Mouse (Mus musculus) layer of hippocampus, postnatal 25 days (tissue): Measurements from ENCODE around the gene Rad23a. TPM values are rescaled to one million over a fixed set of nuclear protein-coding genes. Genes with fewer than 3 reads are reported as not detected.

Experiments used
- DNase-seq, 2 experiments: peaks; one replicate each; pipeline ENCODE4 v3.0.0; 2022; ENCODE audit warnings: mixed read lengths in 2 of 2, low spot score in 1 of 2; ENCODE audit errors: extremely low spot score in 1 of 2
- microRNA-seq, 2 experiments: library from miRNA; unstranded; fragments of <30 nt; microRNA quantifications; one replicate each; pipeline ENCODE4 v1.2.0; 2021
- total RNA-seq, 2 experiments: library from RNA; stranded (reverse); gene quantifications; 2 replicates each; pipeline ENCODE4 v1.2.3; 2021

Gene Rad23a
- total RNA-seq, 2 experiments from 2014 or later: 67.0 to 69.7 TPM

DNA sequence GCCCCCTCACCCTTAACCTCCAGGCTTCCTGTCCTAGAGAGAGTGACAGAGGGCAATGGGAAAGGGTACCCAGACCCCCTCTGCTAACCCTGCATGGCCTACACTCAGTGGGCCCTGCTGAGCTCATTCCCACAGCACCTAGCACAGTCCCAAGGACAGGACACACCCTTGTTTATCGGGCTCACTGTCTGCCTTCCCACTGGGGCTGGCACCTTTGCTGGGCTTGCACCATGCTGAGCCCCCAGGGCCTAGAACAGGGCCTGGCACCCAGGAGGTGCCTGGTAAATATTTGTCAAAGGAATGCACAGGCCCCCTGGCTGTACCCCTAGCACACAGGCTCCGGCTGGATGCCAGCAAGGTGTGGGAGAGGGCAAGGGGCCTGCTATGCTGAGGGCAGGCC, 49.9 kb downstream of the Rad23a start:
- no peak for DNase-seq

DNA sequence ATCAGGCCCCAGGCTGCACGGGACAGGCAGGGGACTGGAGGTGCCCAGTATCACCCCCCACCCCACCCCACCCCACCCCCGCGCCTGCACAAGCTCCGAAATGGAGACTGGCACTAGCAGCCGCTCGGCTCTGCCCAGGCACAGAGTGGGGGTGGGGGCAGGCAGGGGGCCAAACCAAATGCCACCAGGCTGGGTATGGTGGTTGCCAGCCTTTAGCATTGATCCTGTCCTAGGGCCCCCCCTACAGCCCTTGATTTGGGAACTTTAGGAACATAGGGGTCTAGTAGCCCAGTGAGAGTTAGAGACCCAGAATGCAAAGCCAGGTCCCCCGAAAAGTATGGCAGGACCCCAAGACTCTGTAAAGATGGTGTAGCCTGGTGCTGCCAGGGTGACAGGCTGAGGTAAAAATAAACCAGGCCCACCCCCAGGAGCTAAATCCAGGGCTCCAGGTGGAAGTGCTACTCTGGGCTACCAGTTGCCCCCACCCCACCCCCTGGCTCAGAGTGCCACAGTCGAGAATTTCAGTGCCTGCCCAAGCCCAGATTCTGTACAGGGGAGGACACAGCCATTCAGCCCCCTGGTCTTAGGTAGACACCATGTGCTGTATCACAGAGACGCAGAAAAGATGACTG, 50.5 kb downstream of the Rad23a start:
- DNase-seq: peak in 1 of 2 experiments; percentile 60

DNA sequence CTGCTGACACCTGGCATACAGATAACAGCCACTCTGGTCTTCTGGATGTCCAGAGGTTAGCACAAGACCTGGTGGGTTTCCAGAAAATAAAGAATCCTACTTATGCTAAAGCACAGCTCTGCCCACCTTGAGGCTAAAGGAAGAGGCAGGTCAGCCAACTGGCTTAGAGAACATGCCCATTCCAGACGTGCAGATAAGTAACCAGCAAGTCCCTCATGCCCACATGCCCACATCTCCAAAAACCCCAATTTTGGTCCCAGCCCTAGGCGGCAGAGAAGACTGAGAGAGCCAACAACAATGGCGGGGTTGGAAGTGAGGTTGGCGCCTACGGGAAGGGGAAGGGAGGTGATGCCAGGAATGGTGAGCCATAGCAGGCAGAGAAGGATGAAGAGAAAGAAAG, 51.1 kb downstream of the Rad23a start:
- no peak for DNase-seq

DNA sequence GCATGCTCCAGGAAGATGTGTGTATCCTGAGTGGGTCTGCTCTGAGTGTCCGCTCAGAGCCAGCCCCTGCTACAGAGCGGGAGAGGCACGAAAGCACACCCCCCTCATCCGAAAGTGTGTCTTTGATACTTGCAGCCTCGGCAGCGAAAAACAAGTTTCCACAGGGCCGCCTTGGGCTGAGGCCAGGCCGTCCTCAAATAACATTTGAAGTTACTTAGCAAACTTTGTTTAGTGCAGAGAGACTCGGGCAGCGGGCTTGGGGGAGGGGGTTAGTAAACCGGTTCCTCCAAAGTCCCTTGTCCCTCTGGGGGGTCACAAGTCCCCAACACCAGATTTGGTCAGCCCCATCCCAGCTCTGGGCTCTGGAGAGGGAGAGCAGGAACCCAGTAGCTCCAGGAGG, 51.6 kb downstream of the Rad23a start:
- DNase-seq: peak in 1 of 2 experiments; percentile 49

DNA sequence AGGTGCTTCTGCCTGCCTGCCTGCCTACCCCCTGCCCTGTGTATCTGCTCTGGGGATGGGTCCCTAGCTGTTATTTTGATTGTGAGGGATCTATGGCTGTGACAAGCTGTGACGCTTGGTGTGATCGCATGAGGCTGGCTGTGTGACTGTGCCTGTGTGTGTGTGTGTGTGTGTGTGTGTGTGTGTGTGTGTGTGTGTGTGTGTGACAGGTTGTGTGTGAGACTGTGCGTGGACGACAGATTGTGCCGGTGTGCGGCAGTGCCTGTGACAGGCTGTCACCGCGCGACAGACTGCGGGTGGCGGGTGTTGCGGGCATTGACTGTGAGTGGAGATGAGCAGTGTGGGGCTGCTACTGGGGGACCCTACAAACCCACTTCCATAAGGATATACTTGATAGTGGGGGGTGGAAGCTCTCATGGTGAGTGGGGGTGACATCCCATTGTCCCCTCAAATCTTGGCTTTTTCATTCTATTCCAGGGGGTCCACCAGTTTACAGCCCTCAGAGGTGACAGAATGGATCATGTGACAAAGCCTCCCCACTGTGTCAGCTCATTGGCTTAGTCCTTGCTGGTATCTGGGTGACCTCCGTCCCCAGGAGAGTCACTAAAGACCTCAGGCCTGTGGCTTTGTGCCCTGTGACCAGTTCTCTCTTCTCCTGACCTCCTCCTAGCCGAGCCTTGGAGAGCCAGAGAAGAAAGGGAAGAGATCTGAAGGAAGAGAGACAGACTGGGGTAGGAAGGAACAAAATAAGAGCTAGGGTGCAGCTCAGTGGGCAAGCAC, 52.8 kb downstream of the Rad23a start:
- DNase-seq: peak in 1 of 2 experiments; percentile 42

DNA sequence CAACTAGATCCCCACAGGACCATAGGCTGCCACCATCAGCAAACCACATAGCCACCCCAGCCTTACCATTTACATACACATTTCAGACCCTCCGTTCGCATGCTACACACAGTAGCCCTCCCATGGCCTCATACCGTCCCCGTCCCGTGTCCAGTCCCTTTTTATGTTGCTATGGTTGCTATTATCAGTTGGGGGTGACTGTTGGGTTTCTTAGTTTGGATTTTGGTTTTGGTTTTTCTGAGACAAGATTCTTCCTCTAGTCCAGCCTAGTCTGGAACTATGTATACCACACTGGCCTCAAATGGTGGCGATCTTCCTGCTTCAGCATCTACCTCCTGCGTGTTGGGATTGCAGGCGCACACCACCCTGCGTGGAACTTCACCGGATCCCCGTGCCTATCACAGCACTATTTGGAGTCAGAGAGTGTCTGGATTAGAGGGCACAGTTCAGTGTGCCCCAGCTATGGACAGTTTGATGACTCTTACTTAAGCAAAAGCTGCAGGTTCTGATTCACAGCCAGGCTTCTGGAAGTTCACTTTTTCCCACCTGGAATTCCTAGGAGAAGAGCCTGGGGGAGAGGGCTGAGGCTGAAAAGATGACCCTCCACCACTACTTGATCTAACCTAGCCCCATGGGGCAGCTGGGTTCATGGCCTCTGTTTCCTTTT, 53.5 kb downstream of the Rad23a start:
- DNase-seq: no peak

DNA sequence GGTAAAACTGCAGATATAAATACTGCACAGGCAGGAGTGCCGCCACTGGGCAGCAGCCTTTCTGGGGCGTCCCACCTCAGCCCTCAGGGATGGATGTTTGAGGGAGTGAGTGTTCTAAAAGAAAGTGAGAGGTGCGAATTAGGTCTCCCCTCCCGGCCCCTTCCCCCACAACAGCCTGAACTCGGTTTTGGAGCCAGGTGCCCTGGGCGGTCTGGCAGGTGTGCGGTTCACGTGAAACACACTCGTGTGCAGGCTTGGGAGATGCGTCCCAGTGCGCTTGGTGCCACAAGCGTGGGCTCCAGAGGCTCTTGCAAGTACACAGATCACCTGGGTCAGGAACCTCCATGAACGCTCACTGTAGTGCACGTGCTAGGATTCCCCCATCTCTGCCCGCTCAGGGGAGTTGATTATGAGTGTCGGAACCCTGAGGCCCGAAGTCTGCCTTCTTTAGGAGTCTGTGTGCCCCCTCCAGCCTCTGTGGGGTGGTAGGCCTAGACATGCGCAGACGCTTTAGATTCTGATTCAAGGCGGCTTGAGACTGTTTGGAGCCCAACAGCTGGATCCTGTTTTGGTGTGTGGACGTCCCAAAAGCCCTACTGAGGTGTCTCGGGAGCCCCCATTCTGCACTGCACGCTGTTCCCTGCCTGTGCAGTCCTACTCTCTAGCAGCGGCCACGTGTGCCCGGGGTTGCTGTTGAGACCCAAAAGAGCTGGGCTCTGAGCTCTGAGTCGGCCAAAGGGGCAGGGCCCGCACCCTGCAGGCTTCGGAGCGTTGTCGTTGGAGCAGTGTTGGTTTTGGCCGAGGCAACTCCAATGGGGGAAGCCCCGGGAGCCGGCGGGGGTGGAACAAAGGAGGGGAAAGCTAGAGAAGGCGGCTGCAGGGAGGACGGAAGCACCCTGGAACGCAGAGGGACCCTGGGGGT, 54.4 kb downstream of the Rad23a start:
- peak in 1 of 2 experiments; percentile 41 for DNase-seq

DNA sequence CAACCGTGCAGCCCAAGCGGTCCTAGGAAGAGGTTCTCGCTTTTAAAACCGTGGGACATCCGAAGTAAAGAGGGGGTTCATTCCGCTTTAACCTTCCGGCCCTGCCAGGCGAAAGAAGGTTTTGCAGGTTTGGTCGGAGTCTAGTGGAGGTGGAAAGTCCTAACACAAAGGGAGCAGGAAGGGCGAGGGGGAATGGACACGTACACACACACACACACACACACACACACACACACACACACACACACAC, 55.0 kb downstream of the Rad23a start:
- no peak for DNase-seq

DNA sequence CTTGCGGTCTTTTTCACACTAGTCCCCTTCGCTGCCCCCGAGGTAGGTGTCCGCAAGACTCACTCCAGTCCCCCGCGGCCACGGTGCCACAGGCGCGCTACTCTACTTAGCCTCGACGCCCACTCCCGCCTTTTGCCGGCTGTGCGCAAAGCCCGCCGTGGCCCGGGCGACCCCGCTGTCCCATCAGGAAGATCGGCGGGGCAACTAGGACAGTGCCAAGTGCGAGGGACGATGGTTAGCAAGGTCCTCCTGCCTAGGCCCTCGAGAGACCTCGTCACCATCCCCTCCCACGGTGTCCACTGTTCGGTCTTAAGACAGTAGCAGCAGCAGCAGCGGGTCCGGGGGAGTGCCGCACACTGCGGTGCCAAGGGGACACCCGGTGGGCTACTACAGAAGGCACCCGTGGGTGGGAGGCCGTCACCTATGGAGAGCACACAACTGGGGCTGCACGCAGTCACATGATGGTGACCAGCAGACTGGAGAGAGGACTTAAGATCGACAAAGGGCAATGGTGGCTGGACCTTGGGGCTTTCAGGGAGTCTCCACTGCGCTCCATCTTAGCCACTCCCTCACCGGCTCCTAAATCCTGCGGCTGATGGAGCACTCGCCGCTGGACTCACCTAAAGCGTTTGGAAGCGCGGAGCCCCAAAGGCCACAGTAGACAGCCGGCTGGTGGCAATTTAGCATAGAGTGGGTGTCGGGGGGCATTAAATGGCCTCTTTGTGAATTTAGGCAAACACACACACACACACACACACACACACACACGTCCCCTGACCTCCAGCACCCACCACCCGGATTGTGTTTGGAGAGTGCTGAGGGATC, 55.6 kb downstream of the Rad23a start:
- no peak for DNase-seq

Small RNA genes within 50 kb of the gene (microRNA-seq; reads per million reads assigned to microRNA genes)
- 10.0 to 13.2 reads per million in 2 experiments for gene Mir7069

Other genes starting within 250 kb of the Rad23a start
- gene Ier2, start 177.8 kb downstream of the Rad23a start, total RNA-seq: 1 to 10 TPM; 8.8 to 9.6 TPM
- gene Trmt1, start 154.4 kb downstream of the Rad23a start, total RNA-seq: 100 to 1,000 TPM in 1 of 2 experiments, 10 to 100 TPM in 1; 83.4 to 101 TPM
- gene Nacc1, start 152.8 kb downstream of the Rad23a start, total RNA-seq: 10 to 100 TPM; 88.9 to 91.0 TPM
- gene Lyl1, start 139.2 kb downstream of the Rad23a start, total RNA-seq: 1 to 10 TPM; 2.1 to 2.8 TPM
- not detected for gene G430095P16Rik, start 117.7 kb downstream of the Rad23a start, total RNA-seq
- 100 to 1,000 TPM; 406 to 477 TPM for gene Nfix, start 40.3 kb downstream of the Rad23a start, total RNA-seq
- 10 to 100 TPM in 1 of 2 experiments, 1 to 10 TPM in 1; 9.3 to 10.6 TPM for gene Dand5, start 17.8 kb downstream of the Rad23a start, total RNA-seq
- 10 to 100 TPM; 23.7 to 27.3 TPM for gene Gadd45gip1, start 9.1 kb downstream of the Rad23a start, total RNA-seq
- 100 to 1,000 TPM; 473 to 552 TPM for gene Calr, start 6.3 kb upstream of the Rad23a start, total RNA-seq
- 10 to 100 TPM; 52.4 to 53.3 TPM for gene Farsa, start 16.3 kb upstream of the Rad23a start, total RNA-seq
- gene Syce2, start 31.4 kb upstream of the Rad23a start, total RNA-seq: 10 to 100 TPM; 16.5 to 18.0 TPM
- 10 to 100 TPM; 32.4 to 39.7 TPM for gene Gcdh, start 53.3 kb upstream of the Rad23a start, total RNA-seq
- gene Klf1, start 61.3 kb upstream of the Rad23a start, total RNA-seq: under 1 TPM in 1 of 2 experiments, not detected in 1; 0.17 TPM
- 1 to 10 TPM; 3.7 to 4.3 TPM for gene Dnase2a, start 67.9 kb upstream of the Rad23a start, total RNA-seq
- 100 to 1,000 TPM in 1 of 2 experiments, 10 to 100 TPM in 1; 75.7 to 100 TPM for gene Mast1, start 96.7 kb upstream of the Rad23a start, total RNA-seq
- 1 to 10 TPM in 1 of 2 experiments, under 1 TPM in 1; 0.47 to 1.3 TPM for gene Rtbdn, start 106.3 kb upstream of the Rad23a start, total RNA-seq
- gene Gm49661, start 128.8 kb upstream of the Rad23a start, total RNA-seq: not detected
- 100 to 1,000 TPM; 335 to 353 TPM for gene Prdx2, start 128.9 kb upstream of the Rad23a start, total RNA-seq
- 10 to 100 TPM; 37.1 to 41.5 TPM for gene Rnaseh2a, start 129.1 kb upstream of the Rad23a start, total RNA-seq
- gene Junb, start 138.1 kb upstream of the Rad23a start, total RNA-seq: 10 to 100 TPM; 67.9 to 68.8 TPM
- 1 to 10 TPM; 7.6 to 9.3 TPM for gene Hook2, start 149.9 kb upstream of the Rad23a start, total RNA-seq
- gene Best2, start 173.9 kb upstream of the Rad23a start, total RNA-seq: not detected
- 100 to 1,000 TPM; 116 to 128 TPM for gene Asna1, start 184.6 kb upstream of the Rad23a start, total RNA-seq
- 100 to 1,000 TPM; 130 to 144 TPM for gene Trir, start 186.2 kb upstream of the Rad23a start, total RNA-seq
- 100 to 1,000 TPM; 145 to 159 TPM for gene Tnpo2, start 196.2 kb upstream of the Rad23a start, total RNA-seq
- gene Fbxw9, start 219.4 kb upstream of the Rad23a start, total RNA-seq: 10 to 100 TPM; 19.7 to 27.8 TPM
- not detected for gene Gm5741, start 227.3 kb upstream of the Rad23a start, total RNA-seq
- gene Dhps, start 231.1 kb upstream of the Rad23a start, total RNA-seq: 10 to 100 TPM; 57.7 to 62.0 TPM
- 10 to 100 TPM; 57.7 to 69.0 TPM for gene Wdr83os, start 240.1 kb upstream of the Rad23a start, total RNA-seq
- gene Wdr83, start 240.6 kb upstream of the Rad23a start, total RNA-seq: 10 to 100 TPM; 28.7 to 32.3 TPM
- gene Man2b1, start 242.6 kb upstream of the Rad23a start, total RNA-seq: 10 to 100 TPM; 36.1 to 41.8 TPM